Mouse (Mus musculus) cortical plate, adult 2 months (tissue): ENCODE data around the gene Rora.

Experiments
- CTCF ChIP-seq: fragments of 200-500 bp; IDR thresholded peaks from 2 replicates; pipeline ENCODE4 v1.5.1; 2011; ENCODE audit warnings: mild to moderate bottlenecking, control low read depth, low read length; ENCODE audit not compliant: insufficient read depth; ENCODE audit errors: extremely low read depth
- POLR2A ChIP-seq: fragments of 200-500 bp; IDR thresholded peaks from 2 replicates; pipeline ENCODE4 v1.6.1; 2011; ENCODE audit warnings: mild to moderate bottlenecking, low read length, control low read depth; ENCODE audit not compliant: insufficient read depth; ENCODE audit errors: extremely low read depth

GRCm38 (mm10) chr9:69320635-69321027, 667.0 kb downstream of the Rora start:
- TF ChIP-seq CTCF (no peak), POLR2A (no peak)
